Mouse (Mus musculus) midbrain, embryonic 13.5 days (tissue): ENCODE measurements around the gene Slc25a42. TPM values are rescaled to one million over a fixed set of nuclear protein-coding genes. Genes with fewer than 3 reads are reported as not detected.

Experiments used
- ATAC-seq: fragments of 200-750 bp; cut with Nextera tagmentation; 2 replicates; pipeline ENCODE4 v1.8.0; 2017; ENCODE audit warnings: mild to moderate bottlenecking, moderate TSS enrichment, moderate library complexity
- H3K27ac ChIP-seq: fragments of 300-500 bp; sonication (generic); 2 replicates; pipeline ENCODE4 v1.5.1; 2015; ENCODE audit warnings: inconsistent platforms, mild to moderate bottlenecking, moderate library complexity
- H3K27me3 ChIP-seq: fragments of 300-500 bp; sonication (generic); 2 replicates; pipeline ENCODE4 v1.6.1; 2015; ENCODE audit warnings: mild to moderate bottlenecking, inconsistent platforms
- H3K36me3 ChIP-seq: fragments of 300-500 bp; sonication (generic); 2 replicates; pipeline ENCODE4 v1.6.1; 2015; ENCODE audit warnings: mild to moderate bottlenecking, inconsistent platforms
- H3K4me1 ChIP-seq: fragments of 300-500 bp; sonication (generic); replicated peaks from 2 replicates; pipeline ENCODE4 v1.6.1; 2015; ENCODE audit warnings: inconsistent platforms
- H3K4me2 ChIP-seq: fragments of 300-500 bp; sonication (generic); replicated peaks from 2 replicates; pipeline ENCODE4 v1.6.1; 2015; ENCODE audit warnings: moderate library complexity, mild to moderate bottlenecking, inconsistent platforms
- H3K4me3 ChIP-seq: fragments of 300-500 bp; sonication (generic); replicated peaks from 2 replicates; pipeline ENCODE4 v1.5.1; 2015; ENCODE audit warnings: mild to moderate bottlenecking, inconsistent platforms
- H3K9ac ChIP-seq: fragments of 300-500 bp; sonication (generic); replicated peaks from 2 replicates; pipeline ENCODE4 v1.6.1; 2015; ENCODE audit warnings: mild to moderate bottlenecking, inconsistent platforms
- H3K9me3 ChIP-seq: fragments of 300-500 bp; sonication (generic); 2 replicates; pipeline ENCODE4 v1.6.1; 2016; ENCODE audit warnings: mild to moderate bottlenecking, inconsistent platforms
- WGBS: fragments of 180-500 bp; shearing (Covaris S2); methylation state at CpG from one replicate; pipeline ENCODE4 v1.1.7; 2015; 5-methylcytosine and 5-hydroxymethylcytosine counted together
- polyA plus RNA-seq: library from polyadenylated mRNA; unstranded; fragments of >200 nt; fragmentation: Nextera tagmentation; extraction: Ambion mirVana; gene quantifications from 2 replicates; pipeline ENCODE4 v1.2.1, GENCODE M21; 2015

The Slc25a42 gene
- polyA plus RNA-seq, 1 experiment from 2014 or later, result 4.3 TPM

DNA sequence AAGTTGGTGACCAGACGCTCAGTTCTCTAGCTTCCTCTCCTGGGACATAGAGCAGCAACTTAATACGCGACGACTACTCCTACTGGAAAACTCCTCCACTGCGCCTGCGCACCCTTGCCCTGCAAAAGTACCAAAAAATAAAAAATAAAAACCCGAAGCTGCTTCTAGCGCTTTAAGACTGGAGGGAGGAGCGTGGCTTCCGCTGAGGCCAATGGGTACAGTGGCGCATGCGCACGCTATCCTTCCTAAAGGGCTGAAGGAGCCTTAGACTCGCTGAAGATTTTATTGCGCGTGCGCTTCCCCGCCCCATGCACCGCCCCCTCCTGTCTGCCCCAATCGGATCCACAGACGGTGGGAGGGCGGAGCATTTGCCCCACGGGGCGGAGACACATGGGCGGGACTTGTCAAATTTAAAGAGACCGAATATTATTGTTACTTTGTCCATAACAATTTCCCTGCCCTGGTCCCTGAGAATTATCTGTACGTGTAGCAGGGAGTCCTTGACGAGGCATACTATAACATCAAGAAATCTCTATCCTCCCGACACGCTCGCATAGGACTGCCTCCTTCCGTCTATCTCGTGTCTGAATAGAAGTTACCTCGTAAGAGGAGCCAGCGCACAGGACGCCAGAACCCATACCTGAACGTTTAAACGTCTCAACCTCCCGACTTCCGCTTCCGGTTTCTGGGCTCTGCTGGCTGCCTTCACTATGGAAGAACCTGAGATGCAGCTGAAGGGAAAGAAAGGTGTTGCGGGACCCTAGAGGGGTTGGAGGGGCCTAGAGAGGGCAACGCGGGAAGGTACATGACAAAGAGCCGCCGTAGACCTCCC is 72.9 kb downstream of the Slc25a42 start, which contains the start of the genes Rfxank, Borcs8 and Mef2b:
Gene Rfxank (minus strand): TSS at position 129 of the 832 bp plus-strand sequence.
Gene Borcs8 (plus strand): TSS at position 474 of the 832 bp plus-strand sequence.
Gene Mef2b (plus strand): TSS at position 686 of the 832 bp plus-strand sequence.
- Histone ChIP-seq H3K4me1 (peaks cover 24% of the 10 kb centered on the region), H3K9me3 (no peaks in the 10 kb centered on the region), H3K27ac (peak within 1 kb of the TSS; percentile 86), H3K27me3 (no peaks in the 10 kb centered on the region), H3K4me2 (peak within 1 kb of the TSS; percentile 70), H3K9ac (peak within 1 kb of the TSS; percentile 79), H3K36me3 (peaks cover 49% of the 10 kb centered on the region), H3K4me3 (peak within 1 kb of the TSS; percentile 84)
- under 1% methylated on average over 46 of the region's 46 CpGs for WGBS
- ATAC-seq, result peak; percentile 97

DNA sequence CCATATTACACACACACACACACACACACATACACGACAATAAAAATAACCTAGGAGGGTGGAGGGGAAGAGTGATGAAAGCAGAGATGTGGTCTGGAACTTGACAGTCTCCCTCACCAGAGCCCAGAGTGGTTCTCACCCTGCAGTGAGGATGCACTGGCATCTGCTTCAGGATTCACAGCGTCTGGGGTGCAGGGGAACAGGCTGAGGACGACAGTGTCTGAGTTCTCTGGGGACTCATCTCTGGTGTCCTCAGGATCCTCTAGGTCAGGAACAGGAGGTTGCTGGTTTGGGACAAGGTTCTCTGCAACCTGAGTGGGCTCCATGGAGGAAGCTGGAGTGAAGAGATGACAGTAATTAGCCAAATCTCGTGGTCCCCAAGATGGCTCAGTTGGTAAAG is 74.2 kb downstream of the Slc25a42 start:
- Histone ChIP-seq H3K4me3 (peak overlapping the region; percentile 84), H3K36me3 (peaks cover 49% of the 10 kb centered on the region), H3K27ac (no peak overlapping the region), H3K4me1 (peaks cover 24% of the 10 kb centered on the region), H3K4me2 (peak overlapping the region; percentile 70), H3K27me3 (no peaks in the 10 kb centered on the region), H3K9me3 (no peaks in the 10 kb centered on the region), H3K9ac (peak overlapping the region; percentile 63; the same call in 1 of the 2 replicates)
- ATAC-seq, result no peak
- WGBS, result 77% methylated on average over 4 of the region's 4 CpGs

DNA sequence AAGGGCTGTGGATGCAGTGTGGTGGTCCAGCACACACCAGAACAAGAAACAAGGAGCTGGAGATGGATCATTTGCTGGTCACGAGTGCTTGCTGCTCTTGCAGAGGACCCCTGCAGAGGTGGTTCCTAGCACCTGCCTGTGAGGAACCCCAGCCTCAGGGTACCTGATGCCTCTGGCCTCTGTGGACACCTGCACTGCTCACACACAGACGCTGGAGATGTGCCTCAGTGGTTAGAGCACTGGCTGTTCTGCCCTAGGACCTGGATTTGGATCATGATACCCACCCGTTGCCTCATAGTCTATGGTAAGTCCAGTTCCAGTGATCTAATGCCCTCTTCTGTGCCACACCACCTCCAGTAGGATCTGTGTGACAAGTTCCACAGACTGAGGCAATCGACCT is 75.5 kb downstream of the Slc25a42 start:
- H3K9me3 ChIP-seq, result no peaks in the 10 kb centered on the region
- ATAC-seq, result no peak
- peaks cover 27% of the 10 kb centered on the region for H3K4me1 ChIP-seq
- no peak overlapping the region for H3K4me2 ChIP-seq
- H3K27ac ChIP-seq, result no peak overlapping the region
- peaks cover 40% of the 10 kb centered on the region for H3K36me3 ChIP-seq
- no peak overlapping the region for H3K4me3 ChIP-seq
- WGBS, result 89% methylated on average over 4 of the region's 4 CpGs
- H3K27me3 ChIP-seq, result no peaks in the 10 kb centered on the region
- no peak overlapping the region for H3K9ac ChIP-seq

DNA sequence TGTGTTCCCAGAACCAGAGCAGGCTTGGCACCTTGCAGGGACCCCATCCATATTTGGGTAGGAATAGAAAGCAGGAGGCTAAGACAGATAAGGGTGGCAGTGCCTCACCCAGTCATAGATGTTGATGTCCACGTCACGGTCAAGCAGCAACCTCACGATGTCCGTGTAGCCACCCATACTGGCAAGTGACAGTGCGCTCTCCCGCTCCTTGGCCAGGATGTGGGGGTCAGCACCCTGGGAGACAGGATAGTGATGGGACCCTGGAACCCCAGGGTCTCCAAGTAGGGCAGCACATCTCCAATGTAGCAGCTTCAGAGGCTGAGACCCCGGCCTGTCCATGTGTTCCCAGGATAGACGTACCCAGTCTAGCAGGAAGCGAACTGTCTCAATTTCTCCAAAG is 77.2 kb downstream of the Slc25a42 start:
- Histone ChIP-seq H3K27me3 (no peaks in the 10 kb centered on the region), H3K27ac (no peak overlapping the region), H3K9ac (no peak overlapping the region), H3K4me1 (peaks cover 22% of the 10 kb centered on the region), H3K4me2 (no peak overlapping the region), H3K36me3 (peaks cover 40% of the 10 kb centered on the region), H3K9me3 (no peaks in the 10 kb centered on the region), H3K4me3 (no peak overlapping the region)
- no peak for ATAC-seq
- 96% methylated on average over 9 of the region's 9 CpGs for WGBS

Other genes with a start within 250 kb of the Slc25a42 start
- 26.0 and 27.7 TPM in 2 replicates for gene Gatad2a, start 215.9 kb downstream of the Slc25a42 start, polyA plus RNA-seq
- 83.9 and 87.6 TPM in 2 replicates for gene Mau2, start 169.6 kb downstream of the Slc25a42 start, polyA plus RNA-seq
- 62.1 and 65.1 TPM in 2 replicates for gene Sugp1, start 169.5 kb downstream of the Slc25a42 start, polyA plus RNA-seq
- gene Tm6sf2, start 139.4 kb downstream of the Slc25a42 start, polyA plus RNA-seq, result 1.8 TPM in 2 replicates
- 0.39 and 0.40 TPM in 2 replicates for gene Hapln4, start 128.8 kb downstream of the Slc25a42 start, polyA plus RNA-seq
- 139 and 146 TPM in 2 replicates for gene Ncan, start 91.4 kb downstream of the Slc25a42 start, polyA plus RNA-seq
- gene Nr2c2ap, start 81.0 kb downstream of the Slc25a42 start, polyA plus RNA-seq, result 27.2 and 30.4 TPM in 2 replicates
- gene Rfxank, start 73.2 kb downstream of the Slc25a42 start, polyA plus RNA-seq, result 12.5 and 13.4 TPM in 2 replicates
- gene Borcs8, start 72.8 kb downstream of the Slc25a42 start, polyA plus RNA-seq, result 53.0 and 56.5 TPM in 2 replicates
- gene Mef2b, start 72.6 kb downstream of the Slc25a42 start, polyA plus RNA-seq, result 0.26 and 0.59 TPM in 2 replicates
- 44.6 and 49.5 TPM in 2 replicates for gene Tmem161a, start 39.9 kb downstream of the Slc25a42 start, polyA plus RNA-seq
- 84.2 and 86.0 TPM in 2 replicates for gene Sugp2, start 21.9 kb upstream of the Slc25a42 start, polyA plus RNA-seq
- 74.2 and 77.6 TPM in 2 replicates for gene Armc6, start 22.2 kb upstream of the Slc25a42 start, polyA plus RNA-seq
- 57.7 and 61.5 TPM in 2 replicates for gene Homer3, start 70.5 kb upstream of the Slc25a42 start, polyA plus RNA-seq
- gene Ddx49, start 90.2 kb upstream of the Slc25a42 start, polyA plus RNA-seq, result 50.0 and 54.6 TPM in 2 replicates
- 273 and 290 TPM in 2 replicates for gene Cope, start 90.2 kb upstream of the Slc25a42 start, polyA plus RNA-seq
- 23.7 and 26.2 TPM in 2 replicates for gene Cers1, start 103.5 kb upstream of the Slc25a42 start, polyA plus RNA-seq
- gene Gdf1, start 117.5 kb upstream of the Slc25a42 start, polyA plus RNA-seq, result 3.7 and 6.0 TPM in 2 replicates
- 15.5 and 18.1 TPM in 2 replicates for gene Upf1, start 141.0 kb upstream of the Slc25a42 start, polyA plus RNA-seq
- gene Comp, start 161.3 kb upstream of the Slc25a42 start, polyA plus RNA-seq, result 0.21 and 0.42 TPM in 2 replicates
- 33.9 and 36.1 TPM in 2 replicates for gene Crtc1, start 227.3 kb upstream of the Slc25a42 start, polyA plus RNA-seq